Mouse (Mus musculus) common myeloid progenitor, adult 5-6 weeks (primary cell): ENCODE data around the gene Dnaja2. TPM values are rescaled to one million over a fixed set of nuclear protein-coding genes. Genes with fewer than 3 reads are reported as not detected.

Experiments
- ATAC-seq: replicated peaks from 2 replicates; pipeline ENCODE4 v1.8.0; 2016; ENCODE audit warnings: low read depth, mild to moderate bottlenecking, moderate TSS enrichment, inconsistent platforms; ENCODE audit not compliant: poor library complexity, severe bottlenecking
- total RNA-seq: library from RNA; stranded (forward); fragments of 200-1000, 187-1606 nt; gene quantifications from 2 replicates; pipeline ENCODE4 v1.2.3, GENCODE M21; 2017

The Dnaja2 gene
- total RNA-seq, 1 experiment from 2014 or later: 111 TPM

DNA sequence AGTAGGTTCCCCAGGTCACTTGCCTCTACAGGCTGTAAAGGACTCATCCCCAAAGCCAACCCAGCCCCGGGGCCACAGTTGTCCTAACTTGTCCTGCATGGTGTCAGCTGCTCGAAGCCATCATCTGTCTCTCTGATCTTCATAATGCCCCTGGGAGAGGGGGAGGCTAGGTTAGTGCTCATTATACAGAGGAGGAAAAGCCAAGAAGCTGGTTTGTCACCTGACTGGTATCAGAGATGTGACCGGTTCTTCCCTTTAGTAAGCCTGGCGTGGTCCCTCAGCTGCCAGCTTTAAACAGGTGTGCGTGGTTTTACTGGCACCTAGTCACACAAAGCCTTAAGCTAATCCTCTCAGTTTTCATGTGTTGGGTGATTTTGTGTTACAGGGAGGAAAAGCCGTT, 50.4 kb downstream of the Dnaja2 start:
- no peak for ATAC-seq

DNA sequence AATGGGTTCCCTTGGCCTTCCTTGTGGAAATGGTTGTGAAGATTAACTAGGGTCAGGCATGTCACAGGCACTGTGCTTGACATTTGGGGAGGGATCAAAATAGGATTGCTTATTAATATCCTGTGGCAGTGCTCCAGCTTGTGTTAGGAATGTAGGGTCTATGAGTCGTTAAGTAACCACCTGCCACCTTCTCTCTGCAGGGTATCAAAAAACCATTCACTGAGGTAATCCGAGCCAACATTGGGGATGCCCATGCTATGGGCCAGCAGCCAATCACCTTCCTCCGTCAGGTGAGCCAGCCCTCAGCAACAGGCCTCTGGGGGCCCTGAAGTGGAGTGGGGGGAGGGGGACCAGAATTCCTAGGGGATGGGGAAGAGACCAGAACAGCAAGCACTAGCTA, 52.1 kb downstream of the Dnaja2 start:
- no peak for ATAC-seq

DNA sequence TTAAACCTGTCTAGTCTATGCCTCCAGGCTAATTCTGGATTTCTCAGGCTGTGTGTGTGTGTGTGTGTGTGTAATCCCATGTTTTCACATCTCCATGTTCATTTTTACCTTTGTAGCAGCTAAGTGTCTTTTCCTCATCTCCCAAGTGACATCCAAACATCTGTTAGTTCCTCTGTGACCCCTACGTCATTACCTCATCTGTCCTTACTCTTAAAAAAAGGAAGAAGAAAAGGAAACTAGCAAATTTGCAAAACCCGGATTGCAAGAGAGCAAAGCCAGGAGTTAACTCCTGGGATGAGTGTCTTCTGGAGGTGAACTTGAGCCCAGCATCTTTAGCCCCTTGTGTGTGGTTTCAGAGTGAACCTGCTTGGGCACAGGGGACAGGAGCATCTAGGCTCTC, 52.8 kb downstream of the Dnaja2 start:
- 0 out of 2 replicates have a peak, but pooled peaks have one; percentile 18 for ATAC-seq

DNA sequence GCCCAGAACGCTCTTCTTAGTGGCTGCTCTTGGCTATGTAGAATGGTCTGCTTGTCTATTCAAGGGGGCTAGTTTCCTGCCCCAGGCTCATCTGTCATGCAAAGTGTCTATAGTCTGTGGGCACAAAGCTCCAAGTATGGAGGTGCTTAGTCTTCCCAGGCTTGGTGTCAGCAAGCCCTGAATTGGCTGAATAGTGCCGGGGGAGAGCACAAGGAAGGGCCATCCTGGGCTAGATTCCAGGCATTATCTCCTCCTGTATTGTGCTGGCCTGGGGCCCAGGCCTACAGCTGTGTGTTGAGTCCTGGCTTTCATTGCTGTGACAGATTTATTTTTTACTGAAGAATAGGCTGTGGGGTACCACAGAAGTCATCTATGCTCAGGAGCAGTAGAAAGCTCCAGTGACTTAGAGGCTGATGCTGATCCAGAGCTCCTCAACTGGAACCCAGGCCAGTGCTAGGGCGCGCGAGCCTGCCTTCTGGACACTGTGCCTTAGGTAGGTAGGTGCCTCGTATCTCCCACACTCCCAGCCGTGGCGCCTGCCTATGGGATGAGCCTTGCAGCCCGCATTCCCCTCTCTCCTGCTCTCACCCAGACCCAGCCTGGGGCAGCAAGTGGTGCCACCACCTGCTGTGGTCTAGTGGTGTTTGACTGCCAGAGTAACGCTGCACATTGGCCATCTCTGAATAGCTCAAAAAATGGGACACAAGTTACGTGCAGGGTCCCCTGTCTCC, 54.0 kb downstream of the Dnaja2 start:
- no peak for ATAC-seq

DNA sequence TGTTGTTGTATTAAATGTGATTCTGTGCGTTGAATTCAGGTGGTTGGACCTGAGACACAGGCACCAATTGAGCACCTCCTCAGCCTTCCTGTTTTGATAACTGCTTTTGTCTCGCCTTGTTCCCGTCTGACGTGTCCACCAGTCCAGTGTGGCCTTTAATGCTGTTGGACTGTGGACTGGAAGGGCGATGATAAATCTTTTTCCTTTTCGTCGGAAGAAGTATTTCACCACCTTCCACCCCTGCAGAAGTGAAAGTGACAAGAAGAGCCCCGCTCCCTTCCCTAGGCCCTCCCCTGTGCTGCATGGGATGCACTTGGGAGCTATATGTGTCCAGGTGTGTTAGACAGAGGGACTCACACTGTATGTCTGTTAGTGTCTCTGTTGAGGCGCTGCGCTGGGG, 54.7 kb downstream of the Dnaja2 start:
- ATAC-seq: 0 out of 2 replicates have a peak, but pooled peaks have one; percentile 15

DNA sequence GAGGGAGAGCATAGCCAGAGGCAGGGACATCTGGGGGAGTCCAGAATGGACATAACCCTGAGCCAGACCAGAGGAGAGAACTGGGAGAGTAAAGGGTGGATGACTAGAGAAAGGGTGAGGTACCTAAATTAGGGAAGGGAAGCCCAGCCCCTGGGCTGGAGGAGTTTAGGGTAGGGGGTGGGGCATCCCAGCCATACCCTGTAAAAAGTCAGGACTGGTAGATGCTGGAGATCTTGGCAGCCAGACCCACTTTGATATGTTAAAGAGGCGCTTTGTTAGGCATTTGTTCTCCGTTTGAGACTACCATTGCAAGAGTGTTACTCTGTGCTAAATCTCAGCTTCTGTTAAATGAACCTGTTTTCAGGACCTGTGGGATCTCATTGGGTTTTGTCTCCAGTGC, 56.6 kb downstream of the Dnaja2 start:
- ATAC-seq: no peak

DNA sequence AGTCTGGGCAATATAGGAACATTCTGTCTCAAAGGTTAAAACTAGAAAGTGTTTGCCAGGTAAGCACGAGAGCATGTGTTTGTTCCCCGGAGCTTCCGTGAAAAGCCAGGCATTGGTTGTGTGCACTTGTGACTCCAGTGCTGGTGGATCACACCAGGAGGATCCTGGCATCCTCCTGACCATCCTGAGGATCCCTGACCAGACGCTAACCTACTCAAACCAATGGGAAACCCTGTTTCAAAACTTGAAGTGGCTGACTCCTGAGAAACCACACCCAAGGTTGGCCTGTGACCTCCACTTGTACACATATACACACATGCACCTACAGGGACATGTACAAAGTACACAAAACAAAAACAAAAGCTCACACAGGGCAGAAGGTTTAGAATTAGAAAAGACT, 58.4 kb downstream of the Dnaja2 start:
- no peak for ATAC-seq

DNA sequence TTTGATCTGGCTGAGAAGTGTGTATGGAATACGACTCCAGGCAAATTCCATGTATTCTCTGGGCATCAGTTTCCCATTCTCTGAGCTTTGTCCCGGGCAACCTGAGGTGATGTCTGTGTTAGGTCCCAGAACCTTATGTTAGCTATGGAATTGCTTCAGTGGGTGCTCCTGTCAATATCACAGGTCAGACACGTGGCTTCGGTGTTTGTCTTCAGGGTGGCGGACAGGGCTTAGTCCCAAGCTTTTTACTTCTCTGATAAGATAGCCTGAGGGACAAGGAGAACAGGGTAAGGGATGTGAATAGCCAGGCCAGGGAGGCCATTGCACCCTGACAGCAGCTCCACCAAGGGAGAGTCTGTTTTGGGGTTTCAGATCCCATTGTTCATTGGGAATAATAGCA, 59.0 kb downstream of the Dnaja2 start:
- no peak for ATAC-seq

DNA sequence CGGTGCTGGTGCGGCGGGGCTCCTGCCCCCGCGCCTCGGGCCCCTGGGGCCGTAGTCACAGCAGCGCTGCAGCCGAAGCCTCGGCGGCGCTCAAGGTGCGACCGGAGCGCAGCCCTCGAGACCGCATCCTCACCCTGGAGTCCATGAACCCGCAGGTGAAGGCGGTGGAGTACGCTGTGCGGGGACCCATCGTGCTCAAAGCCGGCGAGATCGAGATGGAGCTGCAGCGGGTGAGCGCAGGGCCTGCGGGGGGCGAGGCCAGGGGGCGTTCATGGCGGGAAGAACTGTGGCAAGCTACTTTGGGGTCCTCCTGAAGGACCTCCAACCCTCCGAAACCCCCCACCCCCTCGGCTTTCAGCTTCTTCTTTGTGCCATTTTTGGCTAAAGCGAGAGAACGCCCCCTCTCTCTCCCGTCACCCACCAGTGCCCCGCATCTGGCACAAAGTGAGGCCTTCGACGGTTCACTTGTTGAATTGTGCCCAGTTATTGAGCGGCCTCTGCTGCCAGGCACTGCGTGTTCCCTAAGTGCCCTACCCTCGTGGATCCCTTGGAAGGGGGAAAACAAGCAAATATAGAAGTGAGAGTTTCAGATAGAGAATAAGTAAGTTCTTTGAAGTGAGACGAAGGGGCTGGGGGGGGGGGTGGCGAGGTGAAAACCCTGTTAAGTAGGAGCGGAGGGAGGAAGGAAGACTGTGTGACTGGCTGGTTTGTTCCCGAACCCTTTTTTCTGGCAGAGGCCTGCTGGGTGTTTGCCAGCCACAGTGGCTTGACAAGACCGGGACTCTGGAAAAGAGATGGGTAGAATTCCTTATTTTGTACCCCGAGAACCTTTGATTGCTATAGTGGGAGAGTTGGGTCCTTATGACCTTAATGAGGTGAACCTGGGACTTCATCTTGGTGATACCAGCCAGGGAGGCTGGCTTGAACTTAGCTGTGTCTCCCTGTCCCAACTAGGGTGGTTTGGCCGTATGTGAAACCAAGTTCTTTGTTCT, 61.9 kb downstream of the Dnaja2 start:
- ATAC-seq: 0 out of 2 replicates have a peak, but pooled peaks have one; percentile 12

DNA sequence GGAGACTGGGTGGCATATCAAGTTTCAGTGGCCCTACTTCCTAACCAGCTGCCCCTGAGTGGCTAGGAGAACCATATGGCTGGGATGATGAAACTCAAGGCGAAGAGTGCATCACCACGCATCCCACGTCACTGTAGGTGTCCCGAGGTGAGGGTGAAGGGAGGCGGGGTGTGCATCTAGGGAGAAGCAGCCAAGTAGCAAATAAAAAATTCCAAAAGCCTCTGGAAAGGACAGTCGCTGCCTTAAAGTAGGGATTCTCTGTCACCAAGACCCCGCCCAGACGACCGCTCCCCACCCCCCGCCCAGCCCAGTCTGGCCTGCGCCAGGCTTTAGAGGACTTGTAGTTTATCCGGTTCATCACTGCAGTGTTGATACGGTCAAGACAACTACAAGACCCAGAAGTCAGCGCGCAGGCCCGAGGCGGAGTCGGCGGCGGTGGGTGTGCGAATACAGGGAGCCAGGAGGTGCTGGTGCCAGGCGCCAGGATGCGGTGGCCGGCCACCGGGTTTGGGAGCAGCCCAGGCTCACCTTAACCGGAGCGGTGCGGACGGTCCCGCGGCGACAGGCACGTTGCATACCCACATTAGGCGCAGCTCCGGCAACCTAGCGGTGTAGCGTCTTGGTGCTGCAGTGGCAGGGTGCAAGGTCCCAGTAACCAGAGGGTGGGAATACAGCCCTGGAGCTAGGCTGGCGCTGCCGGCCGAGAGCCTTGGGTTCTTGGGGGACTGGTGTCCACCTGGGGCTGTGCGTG, 62.8 kb downstream of the Dnaja2 start, which contains the start of gene Gpt2:
Gpt2 (plus strand) TSS at position 452 of the 751 bp plus-strand sequence.
- peak; percentile 99 for ATAC-seq

DNA sequence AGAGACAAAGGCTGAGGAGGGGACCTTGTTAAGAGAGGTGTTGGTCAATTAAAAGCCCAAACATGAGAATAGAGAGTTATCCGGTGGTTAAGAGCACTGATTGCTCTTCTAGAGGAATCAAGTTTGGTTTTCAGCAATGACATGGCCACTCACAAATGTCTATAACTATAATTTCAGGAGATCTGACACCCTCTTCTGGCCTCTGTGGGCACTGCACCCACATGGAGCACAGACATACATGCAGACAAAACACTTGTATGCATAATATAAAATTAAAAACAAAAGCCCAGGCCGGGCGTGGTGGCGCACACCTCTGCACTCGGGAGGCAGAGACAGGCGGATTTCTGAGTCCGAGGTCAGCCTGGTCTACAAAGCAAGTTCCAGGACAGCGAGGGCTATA, 65.6 kb downstream of the Dnaja2 start:
- ATAC-seq: no peak

DNA sequence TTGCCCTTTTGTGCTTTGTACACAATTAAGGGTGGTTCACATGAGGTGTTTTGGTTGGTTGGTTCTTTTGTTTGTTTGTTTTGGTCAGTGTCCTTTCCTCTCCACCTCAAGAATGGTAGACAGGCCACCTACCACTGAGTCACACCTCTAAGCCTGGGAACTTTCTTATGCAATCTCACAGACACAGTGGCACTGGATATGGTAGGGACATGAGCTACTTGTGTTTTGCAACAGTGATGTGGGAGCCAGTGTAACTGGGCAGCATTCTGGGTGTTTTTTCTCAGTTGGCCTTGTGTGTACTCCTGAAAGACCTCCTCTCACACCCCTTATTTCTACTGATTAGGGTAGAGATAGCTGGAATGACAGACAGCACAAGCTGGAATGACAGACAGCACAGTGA, 66.5 kb downstream of the Dnaja2 start:
- ATAC-seq: no peak

DNA sequence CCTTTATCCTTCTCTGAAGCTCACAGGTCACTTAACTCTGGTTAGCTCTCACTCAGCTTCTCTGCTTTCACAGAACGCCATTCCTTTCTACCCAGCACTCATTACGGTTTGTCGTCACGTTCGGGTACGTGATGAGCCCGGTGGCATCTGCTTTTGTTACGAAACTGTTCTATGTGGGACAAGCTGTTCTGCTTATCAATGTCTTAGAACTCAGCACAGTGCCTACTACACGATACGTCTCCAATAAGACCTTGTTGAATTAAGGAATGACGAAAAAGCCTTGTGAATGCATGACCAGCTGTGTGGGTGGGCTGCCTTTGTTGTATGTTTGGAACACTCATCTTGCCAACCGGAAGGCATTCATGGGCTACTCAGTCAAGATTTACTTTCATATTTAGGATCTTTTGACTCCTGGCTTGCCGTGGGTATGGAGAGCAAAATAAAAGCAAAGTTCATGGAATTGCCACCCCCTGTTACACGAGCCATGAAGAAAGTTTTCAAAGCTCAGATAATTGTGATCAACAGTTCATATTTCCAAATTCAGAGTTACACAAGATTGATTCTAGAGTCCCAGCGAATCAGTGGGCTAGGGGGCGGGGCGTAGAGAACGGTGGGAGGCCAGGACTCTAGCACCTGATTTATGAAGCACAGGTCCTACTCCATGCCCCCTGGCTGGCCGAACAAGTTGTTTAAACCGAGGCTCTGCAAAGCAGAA, 67.1 kb downstream of the Dnaja2 start:
- no peak for ATAC-seq

Other genes starting within 250 kb of the Dnaja2 start
- gene Mylk3, start 169.0 kb downstream of the Dnaja2 start, total RNA-seq: 11.2 and 15.0 TPM in 2 replicates
- gene 4921524J17Rik, start 122.5 kb downstream of the Dnaja2 start, total RNA-seq: 79.4 and 79.9 TPM in 2 replicates
- gene Gpt2, start 62.8 kb downstream of the Dnaja2 start, total RNA-seq: 1.1 and 3.7 TPM in 2 replicates
- gene Neto2, start 145.6 kb upstream of the Dnaja2 start, total RNA-seq: 6.9 and 10.3 TPM in 2 replicates